Mouse (Mus musculus): ENCODE results near the gene Mtfp1.
"Not testable (repeated sequence)": the region's sequence is repeated elsewhere in the genome, so short reads cannot be mapped to it uniquely, and the experiment has no call there.

Gene Mtfp1

DNA sequence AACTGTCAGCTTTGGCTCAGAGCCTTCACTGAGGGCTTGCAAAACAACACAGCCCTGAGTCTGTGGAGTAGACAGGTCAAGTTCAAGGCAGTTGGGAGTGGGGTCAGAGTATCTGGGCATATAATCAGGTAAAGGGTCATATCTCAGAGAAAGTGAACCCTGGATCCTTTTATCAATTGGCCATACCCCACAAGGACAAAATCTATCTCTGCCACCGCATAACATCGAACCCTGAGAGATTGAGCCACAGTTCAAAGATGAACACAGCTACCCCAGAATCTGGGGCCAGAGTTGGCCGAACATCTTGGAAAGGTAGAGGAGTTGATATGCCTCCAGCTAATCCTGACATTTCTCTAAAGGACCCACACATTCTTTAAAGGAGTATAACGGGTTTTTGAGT, 16.8 kb upstream of the Mtfp1 start:
- Histone ChIP-seq H3K4me3 (replicated peaks; ENCODE audit: low read length) (no peak overlapping the region), H3K9me3 (ENCODE audit: low read length) (no peaks in the 10 kb centered on the region), H3K27me3 (ENCODE audit: insufficient read depth, low read length) (peaks cover 5% of the 10 kb centered on the region), H3K36me3 (ENCODE audit: insufficient read depth, low read length) (peaks cover 49% of the 10 kb centered on the region), H3K4me1 (replicated peaks; ENCODE audit: low read depth, low read length) (no peaks in the 10 kb centered on the region)
- TF ChIP-seq POU5F1 (IDR thresholded peaks at IDR 0.05; ENCODE audit: borderline replicate concordance, low read length) = no peak
- no peak for TF ChIP-seq NANOG (IDR thresholded peaks at IDR 0.05; ENCODE audit: borderline replicate concordance, low read length)

DNA sequence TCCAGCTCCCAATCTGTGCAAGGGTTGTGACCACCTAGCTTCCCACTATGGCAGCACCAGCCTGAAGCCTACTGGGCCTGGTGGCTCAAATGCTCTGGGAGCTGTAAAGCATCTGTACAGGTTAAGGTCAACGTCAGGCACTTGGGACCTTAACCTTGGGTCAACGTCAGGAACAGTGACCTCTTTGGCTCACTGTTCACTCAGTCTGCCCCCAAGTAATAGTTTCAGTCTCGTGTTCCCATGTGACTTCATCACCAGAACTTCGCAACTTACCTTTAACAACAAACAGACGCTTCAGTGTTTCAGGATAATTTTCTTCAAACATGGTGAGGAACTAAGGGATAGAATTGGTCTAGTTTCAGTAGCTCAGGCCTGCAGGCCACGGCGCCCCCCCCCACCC, 13.4 kb upstream of the Mtfp1 start:
- Histone ChIP-seq H3K27me3 (ENCODE audit: insufficient read depth, low read length) (no peaks in the 10 kb centered on the region), H3K36me3 (ENCODE audit: insufficient read depth, low read length) (peaks cover 55% of the 10 kb centered on the region), H3K4me3 (replicated peaks; ENCODE audit: low read length) (no peak overlapping the region), H3K9me3 (ENCODE audit: low read length) (no peaks in the 10 kb centered on the region), H3K4me1 (replicated peaks; ENCODE audit: low read depth, low read length) (0 out of 2 replicates have a peak, but pooled peaks cover 3% of the 10 kb centered on the region)
- TF ChIP-seq NANOG (IDR thresholded peaks at IDR 0.05; ENCODE audit: borderline replicate concordance, low read length) = no peak
- TF ChIP-seq POU5F1 (IDR thresholded peaks at IDR 0.05; ENCODE audit: borderline replicate concordance, low read length) = no peak
- TF ChIP-seq CTCF (conservative IDR thresholded peaks at IDR 0.05; ENCODE audit: low read length) = no peak

DNA sequence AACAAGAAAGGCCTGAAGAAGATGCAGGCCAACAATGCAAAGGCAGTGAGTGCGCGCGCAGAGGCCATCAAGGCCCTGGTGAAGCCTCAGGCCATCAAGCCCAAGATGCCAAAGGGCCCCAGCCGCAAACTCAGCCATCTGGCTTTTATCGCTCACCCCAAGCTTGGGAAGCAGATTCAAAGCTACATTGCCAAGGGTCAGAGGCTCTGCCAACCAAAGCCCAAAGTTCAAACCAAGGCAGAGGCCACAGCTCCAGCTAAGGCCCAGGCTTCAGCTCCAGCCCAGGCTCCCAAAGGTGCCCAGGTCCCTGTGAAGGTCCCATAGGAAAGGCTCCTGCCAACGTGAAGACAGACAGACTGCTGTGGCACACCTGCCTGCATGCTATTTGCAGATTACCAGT, 12.7 kb upstream of the Mtfp1 start:
- not testable (repeated sequence) for H3K27me3 ChIP-seq (ENCODE audit: insufficient read depth, low read length); H3K9me3 ChIP-seq (ENCODE audit: low read length); H3K4me1 ChIP-seq (replicated peaks; ENCODE audit: low read depth, low read length); H3K4me3 ChIP-seq (replicated peaks; ENCODE audit: low read length)
- peaks cover 59% of the 10 kb centered on the region for H3K36me3 ChIP-seq (ENCODE audit: insufficient read depth, low read length)

DNA sequence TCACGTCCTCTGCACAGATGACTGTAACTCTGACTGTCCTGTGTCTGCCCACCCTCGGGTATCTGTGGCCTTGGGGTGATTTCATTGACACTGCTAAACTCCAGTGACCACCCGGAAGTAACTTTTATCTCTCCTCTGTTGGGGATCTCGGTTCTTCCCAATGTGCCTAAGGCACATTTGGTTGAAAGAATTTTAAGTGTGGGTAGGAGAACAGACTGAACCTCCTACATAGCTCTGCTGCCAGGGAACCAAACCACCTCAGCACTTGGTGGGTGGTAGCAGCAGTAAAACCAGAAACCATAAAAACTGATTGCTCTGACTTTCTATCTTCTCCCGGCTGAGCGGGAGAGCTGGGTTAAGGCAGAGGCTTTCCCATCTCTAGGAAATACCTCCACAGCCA, 10.2 kb upstream of the Mtfp1 start:
- Histone ChIP-seq H3K36me3 (ENCODE audit: insufficient read depth, low read length) (peaks cover 56% of the 10 kb centered on the region), H3K27me3 (ENCODE audit: insufficient read depth, low read length) (no peaks in the 10 kb centered on the region), H3K9me3 (ENCODE audit: low read length) (no peaks in the 10 kb centered on the region), H3K4me3 (replicated peaks; ENCODE audit: low read length) (no peak overlapping the region), H3K4me1 (replicated peaks; ENCODE audit: low read depth, low read length) (0 out of 2 replicates have a peak, but pooled peaks cover 3% of the 10 kb centered on the region)
- TF ChIP-seq NANOG (IDR thresholded peaks at IDR 0.05; ENCODE audit: borderline replicate concordance, low read length) (no peak), POU5F1 (IDR thresholded peaks at IDR 0.05; ENCODE audit: borderline replicate concordance, low read length) (no peak), CTCF (conservative IDR thresholded peaks at IDR 0.05; ENCODE audit: low read length) (no peak)

DNA sequence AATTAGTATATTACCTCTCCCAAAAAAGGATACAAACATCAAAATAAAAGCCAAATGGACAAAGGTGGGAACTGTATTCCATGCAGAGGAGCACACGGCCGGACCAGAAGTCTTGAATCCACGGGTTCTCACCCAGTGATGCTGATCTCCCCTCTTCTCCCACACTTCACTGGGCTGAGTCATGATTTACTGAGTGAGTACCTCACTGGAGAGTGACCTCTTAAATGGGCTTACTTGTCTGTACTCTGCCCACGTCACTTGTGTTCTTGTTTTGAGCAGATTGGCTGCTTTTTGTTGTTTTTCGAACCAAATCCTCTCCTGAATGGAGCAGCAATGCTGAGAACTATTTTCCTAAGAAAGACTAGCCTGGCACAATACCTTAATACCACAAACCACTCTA, 9.7 kb upstream of the Mtfp1 start:
- 0 out of 2 replicates have a peak, but pooled peaks cover 3% of the 10 kb centered on the region for H3K4me1 ChIP-seq (replicated peaks; ENCODE audit: low read depth, low read length)
- peaks cover 52% of the 10 kb centered on the region for H3K36me3 ChIP-seq (ENCODE audit: insufficient read depth, low read length)
- H3K4me3 ChIP-seq (replicated peaks; ENCODE audit: low read length) = no peak overlapping the region
- TF ChIP-seq CTCF (conservative IDR thresholded peaks at IDR 0.05; ENCODE audit: low read length) (no peak), NANOG (IDR thresholded peaks at IDR 0.05; ENCODE audit: borderline replicate concordance, low read length) (no peak), POU5F1 (IDR thresholded peaks at IDR 0.05; ENCODE audit: borderline replicate concordance, low read length) (no peak)
- H3K27me3 ChIP-seq (ENCODE audit: insufficient read depth, low read length) = no peaks in the 10 kb centered on the region
- H3K9me3 ChIP-seq (ENCODE audit: low read length) = no peaks in the 10 kb centered on the region

DNA sequence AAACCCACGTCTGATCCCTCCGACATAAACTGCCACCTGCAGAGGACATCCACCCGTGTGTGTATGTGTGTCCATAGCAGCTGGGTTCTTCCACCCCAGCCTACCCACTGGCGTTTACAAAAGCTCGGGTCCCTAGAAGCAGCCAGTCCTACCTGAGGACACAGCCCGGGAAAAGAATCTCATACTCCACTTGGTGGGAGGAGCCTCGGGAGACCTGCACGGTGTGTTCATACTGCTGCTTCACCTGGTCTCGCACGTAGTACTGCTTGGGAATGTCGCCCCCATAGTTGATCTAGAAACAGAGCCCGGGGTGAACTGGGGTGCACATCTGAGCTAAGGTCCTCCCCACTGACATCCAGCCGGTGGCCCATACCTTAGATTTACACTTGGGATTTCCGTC, 8.3 kb upstream of the Mtfp1 start:
- H3K4me3 ChIP-seq (replicated peaks; ENCODE audit: low read length) = no peak overlapping the region
- no peak for TF ChIP-seq CTCF (conservative IDR thresholded peaks at IDR 0.05; ENCODE audit: low read length)
- no peak for TF ChIP-seq POU5F1 (IDR thresholded peaks at IDR 0.05; ENCODE audit: borderline replicate concordance, low read length)
- TF ChIP-seq NANOG (IDR thresholded peaks at IDR 0.05; ENCODE audit: borderline replicate concordance, low read length) = no peak

DNA sequence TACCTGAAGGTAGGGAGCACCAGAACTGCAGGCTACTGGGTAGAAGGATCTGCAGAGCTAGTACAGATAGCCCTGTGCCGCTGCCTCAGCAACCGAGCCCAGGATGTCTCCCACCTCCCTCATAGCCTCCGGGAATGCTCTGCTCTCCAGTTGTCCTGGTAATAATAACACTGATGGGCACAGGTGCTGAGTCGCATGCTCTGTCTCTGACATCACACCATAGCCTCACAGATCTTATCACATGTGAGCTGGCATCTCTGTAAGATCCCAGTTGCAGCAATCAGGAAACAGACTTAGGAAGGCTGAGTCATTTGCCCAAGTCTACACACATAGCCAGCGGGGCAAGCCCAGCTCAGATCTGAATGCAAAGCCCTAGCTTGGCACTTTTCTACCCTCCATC, 6.6 kb upstream of the Mtfp1 start:
- Histone ChIP-seq H3K27me3 (ENCODE audit: insufficient read depth, low read length) (no peaks in the 10 kb centered on the region), H3K9me3 (ENCODE audit: low read length) (no peaks in the 10 kb centered on the region), H3K4me3 (replicated peaks; ENCODE audit: low read length) (no peak overlapping the region), H3K4me1 (replicated peaks; ENCODE audit: low read depth, low read length) (peaks cover 32% of the 10 kb centered on the region), H3K36me3 (ENCODE audit: insufficient read depth, low read length) (peaks cover 42% of the 10 kb centered on the region)
- TF ChIP-seq POU5F1 (IDR thresholded peaks at IDR 0.05; ENCODE audit: borderline replicate concordance, low read length) (no peak), NANOG (IDR thresholded peaks at IDR 0.05; ENCODE audit: borderline replicate concordance, low read length) (no peak), CTCF (conservative IDR thresholded peaks at IDR 0.05; ENCODE audit: low read length) (no peak)

More for the DNA sequence above, 8.3 kb upstream of the Mtfp1 start:
- Histone ChIP-seq H3K27me3 (ENCODE audit: insufficient read depth, low read length) (no peaks in the 10 kb centered on the region), H3K36me3 (ENCODE audit: insufficient read depth, low read length) (peaks cover 51% of the 10 kb centered on the region), H3K4me1 (replicated peaks; ENCODE audit: low read depth, low read length) (peaks cover 16% of the 10 kb centered on the region), H3K9me3 (ENCODE audit: low read length) (no peaks in the 10 kb centered on the region)

DNA sequence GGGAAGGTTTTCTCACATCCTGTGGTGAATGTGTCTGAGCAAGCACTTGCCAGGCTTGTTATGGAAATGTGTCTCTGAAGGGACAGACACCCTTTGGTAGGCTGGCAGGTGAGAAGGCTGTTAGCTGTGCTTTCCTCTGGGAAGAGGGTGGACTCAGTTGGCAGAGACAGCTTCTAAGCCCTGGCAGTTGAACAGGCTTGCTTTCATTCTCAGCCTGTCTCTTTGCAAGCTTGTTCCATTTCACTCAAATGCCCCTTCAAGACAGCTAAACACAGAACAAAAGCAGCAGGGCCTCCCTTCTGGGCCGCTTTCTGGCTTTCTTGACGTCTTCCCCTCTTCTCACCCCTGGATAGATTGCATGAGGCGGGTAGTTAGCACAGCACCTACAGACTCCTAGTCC, 4.2 kb upstream of the Mtfp1 start:
- Histone ChIP-seq H3K36me3 (ENCODE audit: insufficient read depth, low read length) (peaks cover 40% of the 10 kb centered on the region), H3K9me3 (ENCODE audit: low read length) (no peaks in the 10 kb centered on the region), H3K4me1 (replicated peaks; ENCODE audit: low read depth, low read length) (peaks cover 45% of the 10 kb centered on the region), H3K4me3 (replicated peaks; ENCODE audit: low read length) (no peak overlapping the region), H3K27me3 (ENCODE audit: insufficient read depth, low read length) (no peaks in the 10 kb centered on the region)
- TF ChIP-seq POU5F1 (IDR thresholded peaks at IDR 0.05; ENCODE audit: borderline replicate concordance, low read length) (no peak), CTCF (conservative IDR thresholded peaks at IDR 0.05; ENCODE audit: low read length) (no peak), NANOG (IDR thresholded peaks at IDR 0.05; ENCODE audit: borderline replicate concordance, low read length) (no peak)

DNA sequence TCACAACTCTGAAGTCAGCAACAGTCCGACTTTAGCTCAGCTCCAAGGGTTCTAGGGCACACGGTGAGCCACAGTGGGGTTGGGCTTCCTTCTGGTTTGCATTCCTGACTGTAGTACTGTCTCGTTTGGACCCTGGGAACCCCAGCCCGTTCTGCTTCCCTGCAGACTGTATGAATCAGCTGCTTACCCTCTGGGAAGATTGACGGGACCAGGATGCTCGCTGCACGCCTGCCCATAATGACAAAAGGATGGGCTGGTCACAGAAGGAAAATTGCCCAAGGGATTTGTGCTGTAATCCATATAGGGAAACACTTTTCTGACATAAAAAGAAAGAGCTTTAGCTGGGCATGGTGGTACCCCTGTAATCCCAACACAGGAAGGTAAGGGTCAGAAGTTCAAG, 3.6 kb upstream of the Mtfp1 start:
- H3K4me1 ChIP-seq (replicated peaks; ENCODE audit: low read depth, low read length) = peaks cover 51% of the 10 kb centered on the region
- peaks cover 40% of the 10 kb centered on the region for H3K36me3 ChIP-seq (ENCODE audit: insufficient read depth, low read length)
- no peaks in the 10 kb centered on the region for H3K9me3 ChIP-seq (ENCODE audit: low read length)
- TF ChIP-seq NANOG (IDR thresholded peaks at IDR 0.05; ENCODE audit: borderline replicate concordance, low read length) = no peak
- no peak for TF ChIP-seq CTCF (conservative IDR thresholded peaks at IDR 0.05; ENCODE audit: low read length)
- no peak for TF ChIP-seq POU5F1 (IDR thresholded peaks at IDR 0.05; ENCODE audit: borderline replicate concordance, low read length)
- H3K4me3 ChIP-seq (replicated peaks; ENCODE audit: low read length) = no peak overlapping the region
- H3K27me3 ChIP-seq (ENCODE audit: insufficient read depth, low read length) = no peaks in the 10 kb centered on the region

Measured in E14TG2a.4 (cell line).